Mouse (Mus musculus): Measurements from ENCODE around the gene Hmgcs1.
"Not testable (repeated sequence)": the region's sequence is repeated elsewhere in the genome, so short reads cannot be mapped to it uniquely, and the experiment has no call there.

Hmgcs1 gene

GRCm38 (mm10) chr13:119690039-119690728 is at the start of gene Hmgcs1:
Gene Hmgcs1 (plus strand): TSS chr13:119690379.
- peak; percentile 99 for DNase-seq (ENCODE audit: low spot score)

- DNase-seq (ENCODE audit: low spot score) = no peak
Measured at GRCm38 (mm10) chr13:119640504-119640903, 49.7 kb upstream of the Hmgcs1 start.

- no peak for DNase-seq (ENCODE audit: low spot score)
Measured at GRCm38 (mm10) chr13:119641145-119641544, 49.0 kb upstream of the Hmgcs1 start.

GRCm38 (mm10) chr13:119644769-119645168 is 45.4 kb upstream of the Hmgcs1 start:
- no peak for DNase-seq (ENCODE audit: low spot score)

- no peak for DNase-seq (ENCODE audit: low spot score)
Measured at GRCm38 (mm10) chr13:119646511-119646910, 43.7 kb upstream of the Hmgcs1 start.

GRCm38 (mm10) chr13:119648891-119649698 is 41.1 kb upstream of the Hmgcs1 start:
- no peak for DNase-seq (ENCODE audit: low spot score)

GRCm38 (mm10) chr13:119649699-119650046 is 40.5 kb upstream of the Hmgcs1 start:
- no peak for DNase-seq (ENCODE audit: low spot score)

- no peak for DNase-seq (ENCODE audit: low spot score)
Measured at GRCm38 (mm10) chr13:119654734-119655133, 35.4 kb upstream of the Hmgcs1 start.

GRCm38 (mm10) chr13:119656246-119656645 is 33.9 kb upstream of the Hmgcs1 start:
- DNase-seq (ENCODE audit: low spot score) = no peak

- no peak for DNase-seq (ENCODE audit: low spot score)
Measured at GRCm38 (mm10) chr13:119656846-119657416, 33.2 kb upstream of the Hmgcs1 start.

GRCm38 (mm10) chr13:119661420-119661819 is 28.8 kb upstream of the Hmgcs1 start:
- peak; percentile 10 for DNase-seq (ENCODE audit: low spot score)

- DNase-seq (ENCODE audit: low spot score) = no peak
Measured at GRCm38 (mm10) chr13:119678794-119679193, 11.4 kb upstream of the Hmgcs1 start.

- no peak for DNase-seq (ENCODE audit: low spot score)
Measured at GRCm38 (mm10) chr13:119679721-119680120, 10.5 kb upstream of the Hmgcs1 start.

- no peak for DNase-seq (ENCODE audit: low spot score)
Measured at GRCm38 (mm10) chr13:119681161-119681560, 9.0 kb upstream of the Hmgcs1 start.

- no peak for DNase-seq (ENCODE audit: low spot score)
Measured at GRCm38 (mm10) chr13:119684416-119685177, 5.6 kb upstream of the Hmgcs1 start.

GRCm38 (mm10) chr13:119689709-119690038 is 505 bp upstream of the Hmgcs1 start:
- no peak for DNase-seq (ENCODE audit: low spot score)

GRCm38 (mm10) chr13:119690876-119691620 is 869 bp downstream of the Hmgcs1 start:
- no peak for DNase-seq (ENCODE audit: low spot score)

GRCm38 (mm10) chr13:119691958-119692357 is 1.8 kb downstream of the Hmgcs1 start:
- DNase-seq (ENCODE audit: low spot score) = not testable (repeated sequence)

- DNase-seq (ENCODE audit: low spot score) = peak; percentile 61
Measured at GRCm38 (mm10) chr13:119695676-119696075, 5.5 kb downstream of the Hmgcs1 start.

- no peak for DNase-seq (ENCODE audit: low spot score)
Measured at GRCm38 (mm10) chr13:119696496-119696895, 6.3 kb downstream of the Hmgcs1 start.

GRCm38 (mm10) chr13:119698436-119698835 is 8.3 kb downstream of the Hmgcs1 start:
- DNase-seq (ENCODE audit: low spot score) = no peak

GRCm38 (mm10) chr13:119704280-119704679 is 14.1 kb downstream of the Hmgcs1 start:
- no peak for DNase-seq (ENCODE audit: low spot score)
